Mouse (Mus musculus): ENCODE data around the gene Ahnak. TPM values are rescaled to one million over a fixed set of nuclear protein-coding genes. Genes with fewer than 3 reads are reported as not detected.

The Ahnak gene
- polyA plus RNA-seq, 1 experiment = 86.8 TPM

- Histone ChIP-seq H3ac (ENCODE audit: control insufficient read depth, insufficient read length, low read depth) (no peak overlapping the region), H3K79me2 (ENCODE audit: control insufficient read depth, insufficient read depth) (no peaks in the 10 kb centered on the region), H3K36me3 (ENCODE audit: control insufficient read depth, insufficient read depth) (no peaks in the 10 kb centered on the region), H3K4me3 (ENCODE audit: insufficient read depth, poor library complexity, severe bottlenecking) (no peak overlapping the region), H3K79me3 (ENCODE audit: low read depth) (no peaks in the 10 kb centered on the region), H3K27me3 (ENCODE audit: control insufficient read depth, insufficient read depth, insufficient read length) (no peaks in the 10 kb centered on the region)
- TF ChIP-seq MYOG (IDR thresholded peaks at IDR 0.05; ENCODE audit: control insufficient read depth, extremely low read depth, insufficient read length) = no peak
- TF ChIP-seq CEBPB (IDR thresholded peaks at IDR 0.05; ENCODE audit: low read depth) = no peak
- no peak for TF ChIP-seq MYOD1 (IDR thresholded peaks at IDR 0.05; ENCODE audit: control insufficient read depth, insufficient read length, low read depth)
- no peak for TF ChIP-seq CTCF (IDR thresholded peaks at IDR 0.05; ENCODE audit: control insufficient read depth, insufficient read depth, insufficient read length)
- no peak for TF ChIP-seq FOSL1 (IDR thresholded peaks at IDR 0.05; ENCODE audit: insufficient read depth, low read length, poor library complexity, severe bottlenecking)
- no peak for TF ChIP-seq USF1 (IDR thresholded peaks at IDR 0.05; ENCODE audit: low read depth)
- TF ChIP-seq MAX (IDR thresholded peaks at IDR 0.05) = no peak
These were observed 66.1 kb downstream of the Ahnak start for GRCm38 (mm10) chr19:9055153-9055552.

- Histone ChIP-seq H3K4me3 (ENCODE audit: insufficient read depth, poor library complexity, severe bottlenecking) (no peak overlapping the region), H3K79me3 (ENCODE audit: low read depth) (no peaks in the 10 kb centered on the region), H3K36me3 (ENCODE audit: control insufficient read depth, insufficient read depth) (no peaks in the 10 kb centered on the region), H3K79me2 (ENCODE audit: control insufficient read depth, insufficient read depth) (no peaks in the 10 kb centered on the region), H3K27me3 (ENCODE audit: control insufficient read depth, insufficient read depth, insufficient read length) (no peaks in the 10 kb centered on the region), H3ac (ENCODE audit: control insufficient read depth, insufficient read length, low read depth) (no peak overlapping the region)
- TF ChIP-seq USF1 (IDR thresholded peaks at IDR 0.05; ENCODE audit: low read depth) = no peak
- no peak for TF ChIP-seq MYOD1 (IDR thresholded peaks at IDR 0.05; ENCODE audit: control insufficient read depth, insufficient read length, low read depth)
- no peak for TF ChIP-seq MYOG (IDR thresholded peaks at IDR 0.05; ENCODE audit: control insufficient read depth, extremely low read depth, insufficient read length)
- TF ChIP-seq CEBPB (IDR thresholded peaks at IDR 0.05; ENCODE audit: low read depth) = no peak
- no peak for TF ChIP-seq FOSL1 (IDR thresholded peaks at IDR 0.05; ENCODE audit: insufficient read depth, low read length, poor library complexity, severe bottlenecking)
- TF ChIP-seq CTCF (IDR thresholded peaks at IDR 0.05; ENCODE audit: control insufficient read depth, insufficient read depth, insufficient read length) = no peak
- TF ChIP-seq MAX (IDR thresholded peaks at IDR 0.05) = no peak
These were observed 66.7 kb downstream of the Ahnak start for GRCm38 (mm10) chr19:9055703-9056355.

- no peak for TF ChIP-seq MYOD1 (IDR thresholded peaks at IDR 0.05; ENCODE audit: control insufficient read depth, insufficient read length, low read depth)
- TF ChIP-seq USF1 (IDR thresholded peaks at IDR 0.05; ENCODE audit: low read depth) = no peak
- no peak for TF ChIP-seq FOSL1 (IDR thresholded peaks at IDR 0.05; ENCODE audit: insufficient read depth, low read length, poor library complexity, severe bottlenecking)
- no peak for TF ChIP-seq CTCF (IDR thresholded peaks at IDR 0.05; ENCODE audit: control insufficient read depth, insufficient read depth, insufficient read length)
- peak; percentile 21 for TF ChIP-seq CEBPB (IDR thresholded peaks at IDR 0.05; ENCODE audit: low read depth)
- Histone ChIP-seq H3K36me3 (ENCODE audit: control insufficient read depth, insufficient read depth) (no peaks in the 10 kb centered on the region), H3K27me3 (ENCODE audit: control insufficient read depth, insufficient read depth, insufficient read length) (no peaks in the 10 kb centered on the region)
These were observed 68.6 kb downstream of the Ahnak start for GRCm38 (mm10) chr19:9057679-9058078.

GRCm38 (mm10) chr19:9058331-9058884 is 69.3 kb downstream of the Ahnak start:
- Histone ChIP-seq H3K27me3 (ENCODE audit: control insufficient read depth, insufficient read depth, insufficient read length) (no peaks in the 10 kb centered on the region), H3K4me3 (ENCODE audit: insufficient read depth, poor library complexity, severe bottlenecking) (no peak overlapping the region), H3K79me2 (ENCODE audit: control insufficient read depth, insufficient read depth) (no peaks in the 10 kb centered on the region), H3K36me3 (ENCODE audit: control insufficient read depth, insufficient read depth) (no peaks in the 10 kb centered on the region), H3ac (ENCODE audit: control insufficient read depth, insufficient read length, low read depth) (no peak overlapping the region), H3K79me3 (ENCODE audit: low read depth) (no peaks in the 10 kb centered on the region)
- TF ChIP-seq MYOG (IDR thresholded peaks at IDR 0.05; ENCODE audit: control insufficient read depth, extremely low read depth, insufficient read length) (no peak), FOSL1 (IDR thresholded peaks at IDR 0.05; ENCODE audit: insufficient read depth, low read length, poor library complexity, severe bottlenecking) (peak; percentile 60), CTCF (IDR thresholded peaks at IDR 0.05; ENCODE audit: control insufficient read depth, insufficient read depth, insufficient read length) (no peak)

More at GRCm38 (mm10) chr19:9057679-9058078, 68.6 kb downstream of the Ahnak start:
- Histone ChIP-seq H3ac (ENCODE audit: control insufficient read depth, insufficient read length, low read depth) (no peak overlapping the region), H3K4me3 (ENCODE audit: insufficient read depth, poor library complexity, severe bottlenecking) (no peak overlapping the region), H3K79me2 (ENCODE audit: control insufficient read depth, insufficient read depth) (no peaks in the 10 kb centered on the region), H3K79me3 (ENCODE audit: low read depth) (no peaks in the 10 kb centered on the region)

GRCm38 (mm10) chr19:9058944-9059343 is 69.9 kb downstream of the Ahnak start:
- Histone ChIP-seq H3K27me3 (ENCODE audit: control insufficient read depth, insufficient read depth, insufficient read length) (no peaks in the 10 kb centered on the region), H3ac (ENCODE audit: control insufficient read depth, insufficient read length, low read depth) (no peak overlapping the region), H3K79me2 (ENCODE audit: control insufficient read depth, insufficient read depth) (no peaks in the 10 kb centered on the region), H3K79me3 (ENCODE audit: low read depth) (no peaks in the 10 kb centered on the region), H3K4me3 (ENCODE audit: insufficient read depth, poor library complexity, severe bottlenecking) (no peak overlapping the region), H3K36me3 (ENCODE audit: control insufficient read depth, insufficient read depth) (no peaks in the 10 kb centered on the region)
- TF ChIP-seq CEBPB (IDR thresholded peaks at IDR 0.05; ENCODE audit: low read depth) (no peak), FOSL1 (IDR thresholded peaks at IDR 0.05; ENCODE audit: insufficient read depth, low read length, poor library complexity, severe bottlenecking) (no peak), MYOD1 (IDR thresholded peaks at IDR 0.05; ENCODE audit: control insufficient read depth, insufficient read length, low read depth) (no peak), MYOG (IDR thresholded peaks at IDR 0.05; ENCODE audit: control insufficient read depth, extremely low read depth, insufficient read length) (no peak), CTCF (IDR thresholded peaks at IDR 0.05; ENCODE audit: control insufficient read depth, insufficient read depth, insufficient read length) (no peak), MAX (IDR thresholded peaks at IDR 0.05) (no peak), USF1 (IDR thresholded peaks at IDR 0.05; ENCODE audit: low read depth) (no peak)

Data from C2C12 (cell line).